In the genomic region with DNA sequence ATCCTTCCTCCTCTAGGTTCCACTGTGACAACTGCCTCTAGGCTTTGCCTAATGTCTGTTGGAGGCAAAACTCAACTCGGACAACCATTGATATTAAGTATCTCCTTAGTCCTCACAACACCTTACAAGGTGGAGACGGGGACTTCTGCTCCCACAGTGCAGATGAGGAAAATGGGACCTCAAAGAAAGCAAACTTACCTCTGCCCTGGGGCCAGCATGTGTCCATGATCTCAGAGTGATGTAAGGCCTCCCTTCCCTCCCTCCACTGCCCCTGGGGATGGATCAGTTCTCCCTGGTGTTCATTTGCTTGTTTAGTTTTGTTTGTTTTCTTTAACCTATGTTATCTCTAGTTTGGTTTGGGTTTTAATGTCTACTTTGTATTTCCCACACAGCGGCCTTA, we compare ENCODE assay signal across 35 mouse cellular contexts.
"Had no signal": no experiment of that assay in that cellular context is flagged by ENCODE, and none has a peak within 500 bp of the region (broad histone marks: within the 10 kb centered on the region; RNA-seq: fewer than 3 reads in every experiment).

No protein-coding gene starts in this region.

- H3K4me3 ChIP-seq: heart, embryonic 12.5 days; heart, embryonic 13.5 days; heart, embryonic 15.5 days; hindbrain, embryonic 10.5 days; hindbrain, embryonic 12.5 days; hindbrain, embryonic 13.5 days; hindbrain, embryonic 15.5 days; intestine, embryonic 15.5 days; kidney, embryonic 15.5 days; layer of hippocampus, adult 2 months; left cerebral cortex, adult 2 months had no signal

- H3K9me3 ChIP-seq: heart, embryonic 13.5 days; heart, embryonic 15.5 days; hindbrain, embryonic 10.5 days; hindbrain, embryonic 12.5 days; hindbrain, embryonic 13.5 days; hindbrain, embryonic 15.5 days; intestine, embryonic 15.5 days; kidney, embryonic 15.5 days had no signal

- H3K9ac ChIP-seq: heart, embryonic 12.5 days; heart, embryonic 13.5 days; heart, embryonic 15.5 days; hindbrain, embryonic 12.5 days; hindbrain, embryonic 13.5 days; hindbrain, embryonic 14.5 days; hindbrain, embryonic 15.5 days; intestine, embryonic 15.5 days; kidney, embryonic 15.5 days had no signal

- H3K4me1 ChIP-seq: heart, embryonic 12.5 days; heart, embryonic 15.5 days; hindbrain, embryonic 10.5 days; hindbrain, embryonic 13.5 days; hindbrain, embryonic 15.5 days; intestine, embryonic 15.5 days had no signal

- H3K27ac ChIP-seq: heart, embryonic 13.5 days; heart, embryonic 15.5 days; hindbrain, embryonic 10.5 days; hindbrain, embryonic 12.5 days; hindbrain, embryonic 13.5 days; hindbrain, embryonic 14.5 days; hindbrain, embryonic 15.5 days; hindbrain, postnatal 0 days; intestine, embryonic 15.5 days; kidney, embryonic 15.5 days; kidney, postnatal 0 days; layer of hippocampus, adult 2 months; left cerebral cortex, adult 2 months had no signal

- H3K27me3 ChIP-seq: heart, embryonic 12.5 days; heart, embryonic 13.5 days; heart, embryonic 15.5 days; hindbrain, embryonic 12.5 days; hindbrain, embryonic 13.5 days; hindbrain, embryonic 15.5 days; intestine, embryonic 15.5 days; kidney, embryonic 15.5 days had no signal

- H3K4me2 ChIP-seq: heart, embryonic 11.5 days; heart, embryonic 12.5 days; heart, embryonic 13.5 days; heart, embryonic 15.5 days; hindbrain, embryonic 12.5 days; hindbrain, embryonic 13.5 days; hindbrain, embryonic 14.5 days; hindbrain, embryonic 15.5 days; intestine, embryonic 15.5 days; kidney, embryonic 15.5 days had no signal

- H3K36me3 ChIP-seq: heart, embryonic 12.5 days; heart, embryonic 13.5 days; heart, embryonic 15.5 days; hindbrain, embryonic 10.5 days; hindbrain, embryonic 12.5 days; hindbrain, embryonic 13.5 days; hindbrain, embryonic 15.5 days; intestine, embryonic 15.5 days; kidney, embryonic 15.5 days had no signal

- DNase-seq: heart, postnatal 10 days; heart, postnatal 14 days; heart, postnatal 36 days; heart, postnatal 4 days; kidney, adult 11 months; kidney, adult 18-20 months; kidney, adult 2 months; kidney, adult 8-10 months; kidney, adult 9 months; kidney, postnatal 10 days; kidney, postnatal 14 days; kidney, postnatal 25 days; kidney, postnatal 36 days; kidney, postnatal 4 days; layer of hippocampus, adult 9-11 months; layer of hippocampus, postnatal 36 days had no signal

- ATAC-seq: hindbrain, embryonic 16.5 days; hindbrain, postnatal 0 days; inflammation-experienced regulatory T-cells, adult 6 months; intestine, embryonic 15.5 days; intestine, embryonic 16.5 days; intestine, postnatal 0 days had no signal
